Mouse (Mus musculus): ENCODE results near the gene Magi2. TPM values are rescaled to one million over a fixed set of nuclear protein-coding genes. Genes with fewer than 3 reads are reported as not detected.

Magi2 gene
- polyA plus RNA-seq, 1 experiment: 1.6 TPM

DNA sequence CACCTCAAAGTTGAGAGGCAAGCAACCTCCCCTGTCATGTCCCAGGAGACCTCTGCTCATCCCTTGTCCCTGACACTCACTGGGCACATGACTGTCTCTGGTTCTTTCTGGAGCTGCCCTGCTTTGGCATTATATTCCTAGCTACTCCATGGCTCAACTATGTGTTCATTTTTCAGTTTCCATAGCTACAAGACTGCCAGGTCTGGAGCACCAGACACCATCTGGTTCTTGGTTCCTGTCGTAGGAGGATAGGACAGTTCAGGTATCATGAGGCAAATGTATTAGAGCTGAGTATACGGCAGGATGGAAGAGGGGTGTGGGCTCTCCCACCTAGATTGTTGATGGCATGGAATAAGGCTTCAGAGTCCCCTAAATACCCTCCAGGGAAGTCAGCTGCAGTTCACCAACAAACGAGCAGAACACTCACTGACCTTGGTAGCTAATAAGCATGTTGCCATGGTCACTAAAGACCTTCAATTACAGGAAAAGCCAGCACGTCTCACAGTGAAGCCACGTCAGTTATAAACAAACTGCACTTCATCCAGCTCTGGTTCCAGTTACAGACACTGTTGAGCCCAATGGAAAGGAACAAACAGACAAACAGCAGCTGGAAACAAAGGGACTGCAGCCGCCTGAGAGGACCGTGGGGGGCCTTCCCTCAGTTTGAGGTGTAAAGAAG lies 1449.5 kb downstream of the Magi2 start:
- 81% methylated on average over 7 of the region's 7 CpGs for WGBS
- TF ChIP-seq CTCF (IDR thresholded peaks at IDR 0.05; ENCODE audit: borderline replicate concordance, control insufficient read depth, extremely low read depth, insufficient read depth, low read length, poor library complexity): no peak
- TF ChIP-seq POLR2A (IDR thresholded peaks at IDR 0.05; ENCODE audit: control insufficient read depth, extremely low read depth, insufficient read depth, low read length, poor library complexity): no peak
- Histone ChIP-seq H3K27ac (ENCODE audit: control insufficient read depth, insufficient read depth, low read length) (no peak overlapping the region), H3K36me3 (ENCODE audit: control insufficient read depth, insufficient read depth, low read length) (no peaks in the 10 kb centered on the region), H3K4me1 (replicated peaks; ENCODE audit: control insufficient read depth, insufficient read depth, low read length) (no peaks in the 10 kb centered on the region), H3K4me3 (ENCODE audit: control insufficient read depth, insufficient read depth, low read length) (no peak overlapping the region), H3K27me3 (ENCODE audit: control insufficient read depth, insufficient read depth, low read length) (no peaks in the 10 kb centered on the region)
- DNase-seq: no peak

DNA sequence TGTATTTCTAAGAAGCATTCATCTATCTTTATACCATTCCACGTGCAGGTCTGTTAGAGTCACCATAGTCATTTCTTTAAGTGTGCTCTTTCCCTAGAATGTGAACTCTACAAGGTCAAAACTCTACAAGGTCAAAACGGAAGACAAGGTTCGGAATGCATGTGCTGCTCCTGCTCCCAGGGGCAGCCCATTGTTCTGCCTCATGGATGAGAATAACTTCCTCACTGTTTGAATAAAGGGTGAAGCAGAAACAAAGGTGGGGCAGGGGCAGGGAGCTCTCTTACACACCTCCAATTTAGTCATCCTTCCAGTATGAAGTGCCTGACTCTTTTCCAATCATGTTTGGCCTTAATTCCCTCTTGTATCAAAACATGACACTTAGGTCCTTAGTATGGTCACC lies 1450.4 kb downstream of the Magi2 start:
- Histone ChIP-seq H3K27ac (ENCODE audit: control insufficient read depth, insufficient read depth, low read length) (no peak overlapping the region), H3K4me3 (ENCODE audit: control insufficient read depth, insufficient read depth, low read length) (no peak overlapping the region), H3K27me3 (ENCODE audit: control insufficient read depth, insufficient read depth, low read length) (no peaks in the 10 kb centered on the region), H3K36me3 (ENCODE audit: control insufficient read depth, insufficient read depth, low read length) (no peaks in the 10 kb centered on the region), H3K4me1 (replicated peaks; ENCODE audit: control insufficient read depth, insufficient read depth, low read length) (no peaks in the 10 kb centered on the region)
- DNase-seq: no peak
- TF ChIP-seq POLR2A (IDR thresholded peaks at IDR 0.05; ENCODE audit: control insufficient read depth, extremely low read depth, insufficient read depth, low read length, poor library complexity): no peak
- no peak for TF ChIP-seq CTCF (IDR thresholded peaks at IDR 0.05; ENCODE audit: borderline replicate concordance, control insufficient read depth, extremely low read depth, insufficient read depth, low read length, poor library complexity)
- WGBS: 93% methylated on average over 3 of the region's 3 CpGs

DNA sequence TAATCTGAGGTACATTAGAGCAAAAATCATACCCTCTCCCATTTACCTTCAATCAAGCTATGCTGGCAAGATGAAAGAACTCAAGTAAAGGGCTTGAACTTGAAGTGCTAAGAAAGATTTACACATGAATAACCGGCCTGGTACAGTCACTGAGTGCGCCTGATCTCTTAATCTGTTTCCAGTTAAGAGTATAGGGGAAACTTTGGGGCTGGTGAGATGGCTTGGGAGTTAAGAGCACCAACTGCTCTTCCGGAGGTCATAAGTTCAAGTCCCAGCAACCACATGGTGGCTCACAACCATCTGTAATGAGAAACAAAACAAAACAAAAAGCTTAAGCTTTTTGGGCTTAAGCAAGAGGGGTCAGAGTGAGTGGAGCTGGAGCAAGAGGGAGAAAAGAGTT lies 1451.7 kb downstream of the Magi2 start:
- Histone ChIP-seq H3K27ac (ENCODE audit: control insufficient read depth, insufficient read depth, low read length) (no peak overlapping the region), H3K4me3 (ENCODE audit: control insufficient read depth, insufficient read depth, low read length) (no peak overlapping the region), H3K4me1 (replicated peaks; ENCODE audit: control insufficient read depth, insufficient read depth, low read length) (no peaks in the 10 kb centered on the region), H3K36me3 (ENCODE audit: control insufficient read depth, insufficient read depth, low read length) (no peaks in the 10 kb centered on the region), H3K27me3 (ENCODE audit: control insufficient read depth, insufficient read depth, low read length) (no peaks in the 10 kb centered on the region)
- TF ChIP-seq POLR2A (IDR thresholded peaks at IDR 0.05; ENCODE audit: control insufficient read depth, extremely low read depth, insufficient read depth, low read length, poor library complexity): no peak
- no peak for TF ChIP-seq CTCF (IDR thresholded peaks at IDR 0.05; ENCODE audit: borderline replicate concordance, control insufficient read depth, extremely low read depth, insufficient read depth, low read length, poor library complexity)
- no peak for DNase-seq
- WGBS: 94% methylated on average over 3 of the region's 3 CpGs

DNA sequence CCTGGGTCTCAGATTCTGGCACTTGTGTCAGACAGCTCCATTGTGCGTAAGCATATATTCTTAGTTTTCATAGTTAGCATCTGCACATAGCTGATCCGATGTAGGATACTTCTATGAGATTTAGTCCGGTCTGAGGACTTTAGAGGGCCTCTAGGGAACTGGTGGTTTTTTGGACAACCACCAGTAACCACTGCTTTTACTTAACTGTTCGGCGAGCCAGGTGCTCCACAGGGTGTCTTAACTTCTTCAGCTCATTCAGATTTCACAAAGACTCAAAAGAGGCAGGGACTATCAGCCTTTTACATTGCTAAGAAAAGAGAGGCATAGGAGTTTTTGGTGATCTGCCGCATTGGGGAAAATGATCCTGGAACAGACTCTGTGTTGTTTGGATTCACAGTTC lies 1453.1 kb downstream of the Magi2 start:
- Histone ChIP-seq H3K27ac (ENCODE audit: control insufficient read depth, insufficient read depth, low read length) (no peak overlapping the region), H3K27me3 (ENCODE audit: control insufficient read depth, insufficient read depth, low read length) (no peaks in the 10 kb centered on the region), H3K36me3 (ENCODE audit: control insufficient read depth, insufficient read depth, low read length) (no peaks in the 10 kb centered on the region), H3K4me1 (replicated peaks; ENCODE audit: control insufficient read depth, insufficient read depth, low read length) (no peaks in the 10 kb centered on the region), H3K4me3 (ENCODE audit: control insufficient read depth, insufficient read depth, low read length) (no peak overlapping the region)
- 74% methylated on average over 6 of the region's 6 CpGs for WGBS
- TF ChIP-seq CTCF (IDR thresholded peaks at IDR 0.05; ENCODE audit: borderline replicate concordance, control insufficient read depth, extremely low read depth, insufficient read depth, low read length, poor library complexity): no peak
- no peak for TF ChIP-seq POLR2A (IDR thresholded peaks at IDR 0.05; ENCODE audit: control insufficient read depth, extremely low read depth, insufficient read depth, low read length, poor library complexity)
- DNase-seq: no peak

DNA sequence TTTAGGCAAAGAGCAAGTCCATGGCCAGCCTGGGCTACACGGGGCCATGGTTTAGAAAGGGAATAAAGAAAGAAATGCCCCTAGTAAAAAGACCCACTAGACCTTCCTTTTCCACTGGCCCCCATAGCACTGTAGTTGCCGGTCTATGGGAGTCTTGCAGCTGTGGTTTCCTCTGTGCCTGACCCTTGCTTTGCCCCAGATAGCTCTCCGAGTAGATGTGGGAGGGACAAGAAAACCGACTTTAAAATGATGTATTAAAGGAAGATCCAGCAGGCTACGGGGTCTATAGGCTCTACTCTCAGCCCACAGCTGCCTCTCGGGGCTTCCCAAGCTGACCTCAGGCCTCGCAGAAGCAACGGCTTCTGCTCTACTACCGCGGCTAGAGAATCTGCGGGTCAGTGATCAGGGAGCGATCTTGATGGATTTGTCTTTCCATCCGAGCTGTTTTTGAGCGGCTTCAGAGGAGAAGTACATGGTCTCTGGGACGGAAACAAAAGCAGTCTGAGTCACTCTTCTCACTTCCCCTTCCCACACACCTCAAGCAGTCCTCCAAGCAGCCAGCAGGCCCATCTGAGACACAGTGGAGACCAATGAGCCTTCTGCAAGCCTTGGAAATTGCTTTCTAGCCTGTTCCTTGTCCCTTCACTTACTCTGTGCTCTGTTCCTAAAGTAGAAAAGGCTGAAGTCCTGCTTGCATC lies 1454.1 kb downstream of the Magi2 start:
- Histone ChIP-seq H3K4me1 (replicated peaks; ENCODE audit: control insufficient read depth, insufficient read depth, low read length) (no peaks in the 10 kb centered on the region), H3K27ac (ENCODE audit: control insufficient read depth, insufficient read depth, low read length) (no peak overlapping the region), H3K27me3 (ENCODE audit: control insufficient read depth, insufficient read depth, low read length) (no peaks in the 10 kb centered on the region), H3K36me3 (ENCODE audit: control insufficient read depth, insufficient read depth, low read length) (no peaks in the 10 kb centered on the region), H3K4me3 (ENCODE audit: control insufficient read depth, insufficient read depth, low read length) (no peak overlapping the region)
- no peak for DNase-seq
- TF ChIP-seq CTCF (IDR thresholded peaks at IDR 0.05; ENCODE audit: borderline replicate concordance, control insufficient read depth, extremely low read depth, insufficient read depth, low read length, poor library complexity) (no peak), POLR2A (IDR thresholded peaks at IDR 0.05; ENCODE audit: control insufficient read depth, extremely low read depth, insufficient read depth, low read length, poor library complexity) (no peak)
- WGBS: 9% methylated on average over 15 of the region's 15 CpGs

- Histone ChIP-seq H3K27ac (ENCODE audit: control insufficient read depth, insufficient read depth, low read length) (no peak overlapping the region), H3K36me3 (ENCODE audit: control insufficient read depth, insufficient read depth, low read length) (no peaks in the 10 kb centered on the region), H3K4me1 (replicated peaks; ENCODE audit: control insufficient read depth, insufficient read depth, low read length) (no peaks in the 10 kb centered on the region), H3K27me3 (ENCODE audit: control insufficient read depth, insufficient read depth, low read length) (no peaks in the 10 kb centered on the region), H3K4me3 (ENCODE audit: control insufficient read depth, insufficient read depth, low read length) (no peak overlapping the region)
- 94% methylated on average over 10 of the region's 10 CpGs for WGBS
- no peak for DNase-seq
- TF ChIP-seq CTCF (IDR thresholded peaks at IDR 0.05; ENCODE audit: borderline replicate concordance, control insufficient read depth, extremely low read depth, insufficient read depth, low read length, poor library complexity) (no peak), POLR2A (IDR thresholded peaks at IDR 0.05; ENCODE audit: control insufficient read depth, extremely low read depth, insufficient read depth, low read length, poor library complexity) (no peak)
These were observed 1454.8 kb downstream of the Magi2 start for GRCm38 (mm10) chr5:20681660-20682059.

Measured in thymus, adult 2 months (tissue).